Mouse (Mus musculus): ENCODE data around the gene Actr5. TPM values are rescaled to one million over a fixed set of nuclear protein-coding genes. Genes with fewer than 3 reads are reported as not detected.

Gene Actr5
- polyA plus RNA-seq, 2 experiments, result 3.6 to 4.9 TPM

DNA sequence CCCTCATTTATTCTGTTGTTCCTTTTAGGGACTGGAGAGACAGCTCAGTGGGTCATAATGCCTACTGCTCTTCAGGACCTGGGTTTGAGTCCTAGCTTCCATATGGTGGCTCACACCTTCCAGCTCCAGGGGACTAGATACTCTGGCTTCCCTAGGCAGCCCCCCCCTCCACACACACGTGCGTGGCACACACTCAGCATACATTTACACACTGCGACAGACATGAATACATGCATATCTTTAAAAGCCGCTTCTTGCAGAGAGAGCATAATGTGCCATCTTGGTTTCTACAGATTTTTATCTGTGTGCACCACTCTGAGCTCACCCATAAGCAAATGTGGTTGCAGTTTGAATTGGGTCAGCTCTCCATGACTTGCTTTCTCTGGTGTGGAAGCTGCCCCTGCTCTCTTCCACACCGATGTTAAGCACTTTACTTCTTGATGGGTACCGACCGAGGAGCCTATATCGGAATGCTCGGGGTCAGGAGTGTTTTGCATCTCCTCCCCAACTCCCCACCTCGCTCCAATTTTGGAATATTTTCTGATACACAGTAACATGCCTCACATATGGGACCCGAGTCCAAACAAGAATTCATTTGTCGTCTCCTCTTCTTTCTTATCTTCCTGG lies 51.3 kb downstream of the Actr5 start:
- H3K4me2 ChIP-seq (ENCODE audit: low read depth), result no peak overlapping the region
- no peak overlapping the region for H3K4me3 ChIP-seq (ENCODE audit: insufficient read depth in 1 of 2, low read depth in 2 of 2, low read length in 2 of 2)
- no peaks in the 10 kb centered on the region for H3K27me3 ChIP-seq (ENCODE audit: control insufficient read depth, insufficient read depth, low read length)
- H3K27ac ChIP-seq, result no peak overlapping the region
- no peak for DNase-seq (ENCODE audit: low read depth in 3 of 3, low spot score in 3 of 3)
- 72% methylated on average over 12 of the region's 12 CpGs for WGBS (ENCODE audit: insufficient replicate concordance)
- H3K9ac ChIP-seq (replicated peaks), result no peak overlapping the region
- no peaks in the 10 kb centered on the region for H3K36me3 ChIP-seq (replicated peaks; ENCODE audit: control insufficient read depth, insufficient read depth, low read depth)
- no peak for ATAC-seq (ENCODE audit: insufficient read depth)
- no peaks in the 10 kb centered on the region for H3K4me1 ChIP-seq (replicated peaks; ENCODE audit: control insufficient read depth in 2 of 2, insufficient read depth in 2 of 2, low read length in 1 of 2)
- TF ChIP-seq EP300 (IDR thresholded peaks at IDR 0.05; ENCODE audit: low read depth) (no peak), CTCF (IDR thresholded peaks at IDR 0.05; ENCODE audit: low read depth) (no peak)
- no peaks in the 10 kb centered on the region for H3K9me3 ChIP-seq (ENCODE audit: control insufficient read depth, low read length)

DNA sequence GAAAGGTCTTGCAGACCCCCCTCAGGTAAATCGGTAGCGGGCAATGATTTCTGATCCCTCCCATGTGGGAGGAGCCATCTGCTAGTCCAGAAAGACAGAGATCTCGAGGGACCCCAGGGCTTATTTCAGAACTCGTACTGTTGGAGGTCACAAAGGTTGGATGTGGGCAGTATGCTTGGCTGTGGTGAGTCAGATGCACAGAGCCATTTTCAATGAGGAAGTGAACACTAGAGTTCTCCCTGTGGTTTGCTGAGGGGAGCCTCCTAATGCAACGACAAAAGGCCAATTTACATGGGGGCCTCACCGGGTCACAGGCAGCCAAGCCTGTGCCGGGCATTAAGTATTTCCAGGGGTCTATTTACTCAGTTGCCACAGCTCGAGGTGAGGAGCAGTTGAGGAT lies 53.3 kb downstream of the Actr5 start:
- Histone ChIP-seq H3K27ac (no peak overlapping the region), H3K9me3 (ENCODE audit: control insufficient read depth, low read length) (no peaks in the 10 kb centered on the region), H3K9ac (replicated peaks) (no peak overlapping the region), H3K27me3 (ENCODE audit: control insufficient read depth, insufficient read depth, low read length) (no peaks in the 10 kb centered on the region), H3K4me3 (ENCODE audit: insufficient read depth in 1 of 2, low read depth in 2 of 2, low read length in 2 of 2) (no peak overlapping the region), H3K4me2 (ENCODE audit: low read depth) (no peak overlapping the region), H3K4me1 (replicated peaks; ENCODE audit: control insufficient read depth in 2 of 2, insufficient read depth in 2 of 2, low read length in 1 of 2) (no peaks in the 10 kb centered on the region), H3K36me3 (replicated peaks; ENCODE audit: control insufficient read depth, insufficient read depth, low read depth) (no peaks in the 10 kb centered on the region)
- WGBS (ENCODE audit: insufficient replicate concordance), result 22% methylated on average over 8 of the region's 8 CpGs
- no peak for ATAC-seq (ENCODE audit: insufficient read depth)
- DNase-seq (ENCODE audit: low read depth in 3 of 3, low spot score in 3 of 3), result no peak
- TF ChIP-seq EP300 (IDR thresholded peaks at IDR 0.05; ENCODE audit: low read depth) (no peak), CTCF (IDR thresholded peaks at IDR 0.05; ENCODE audit: low read depth) (no peak)

DNA sequence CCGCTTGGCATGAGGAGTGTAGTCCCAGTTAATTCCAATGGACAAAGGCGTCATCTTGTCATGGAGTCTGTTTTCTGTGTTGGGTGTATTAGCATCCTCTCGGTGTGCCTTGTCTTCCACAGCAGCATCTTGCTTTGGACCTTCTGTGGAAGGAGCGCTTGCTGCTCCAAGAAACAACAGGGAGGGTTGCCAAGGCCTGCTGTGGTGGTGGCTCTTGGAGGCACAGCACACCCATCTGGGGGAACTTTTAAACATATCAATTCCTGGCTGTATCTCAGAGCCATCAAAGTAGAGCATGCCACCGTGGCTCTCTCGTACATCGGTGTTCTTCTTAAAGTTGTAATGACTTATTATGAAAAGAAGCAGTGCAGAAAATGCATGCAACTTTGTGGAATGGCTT lies 54.4 kb downstream of the Actr5 start:
- no peak overlapping the region for H3K27ac ChIP-seq
- 71% methylated on average over 7 of the region's 7 CpGs for WGBS (ENCODE audit: insufficient replicate concordance)
- TF ChIP-seq CTCF (IDR thresholded peaks at IDR 0.05; ENCODE audit: low read depth) (no peak), EP300 (IDR thresholded peaks at IDR 0.05; ENCODE audit: low read depth) (no peak)
- H3K4me2 ChIP-seq (ENCODE audit: low read depth), result no peak overlapping the region
- H3K4me3 ChIP-seq (ENCODE audit: insufficient read depth in 1 of 2, low read depth in 2 of 2, low read length in 2 of 2), result no peak overlapping the region
- DNase-seq (ENCODE audit: low read depth in 3 of 3, low spot score in 3 of 3) (no peak), ATAC-seq (ENCODE audit: insufficient read depth) (no peak)
- no peaks in the 10 kb centered on the region for H3K27me3 ChIP-seq (ENCODE audit: control insufficient read depth, insufficient read depth, low read length)
- no peak overlapping the region for H3K9ac ChIP-seq (replicated peaks)
- H3K4me1 ChIP-seq (replicated peaks; ENCODE audit: control insufficient read depth in 2 of 2, insufficient read depth in 2 of 2, low read length in 1 of 2), result no peaks in the 10 kb centered on the region
- no peaks in the 10 kb centered on the region for H3K9me3 ChIP-seq (ENCODE audit: control insufficient read depth, low read length)
- no peaks in the 10 kb centered on the region for H3K36me3 ChIP-seq (replicated peaks; ENCODE audit: control insufficient read depth, insufficient read depth, low read depth)

- Histone ChIP-seq H3K36me3 (replicated peaks; ENCODE audit: control insufficient read depth, insufficient read depth, low read depth) (no peaks in the 10 kb centered on the region), H3K4me2 (ENCODE audit: low read depth) (no peak overlapping the region), H3K4me3 (ENCODE audit: insufficient read depth in 1 of 2, low read depth in 2 of 2, low read length in 2 of 2) (no peak overlapping the region), H3K27ac (no peak overlapping the region), H3K9me3 (ENCODE audit: control insufficient read depth, low read length) (no peaks in the 10 kb centered on the region), H3K27me3 (ENCODE audit: control insufficient read depth, insufficient read depth, low read length) (no peaks in the 10 kb centered on the region), H3K9ac (replicated peaks) (no peak overlapping the region), H3K4me1 (replicated peaks; ENCODE audit: control insufficient read depth in 2 of 2, insufficient read depth in 2 of 2, low read length in 1 of 2) (no peaks in the 10 kb centered on the region)
- DNase-seq (ENCODE audit: low read depth in 3 of 3, low spot score in 3 of 3) (no peak), ATAC-seq (ENCODE audit: insufficient read depth) (no peak)
- TF ChIP-seq CTCF (IDR thresholded peaks at IDR 0.05; ENCODE audit: low read depth), result no peak
- TF ChIP-seq EP300 (IDR thresholded peaks at IDR 0.05; ENCODE audit: low read depth), result no peak
- 70% methylated on average over 10 of the region's 10 CpGs for WGBS (ENCODE audit: insufficient replicate concordance)
Observed at GRCm38 (mm10) chr2:158680357-158680889, 55.7 kb downstream of the Actr5 start.

GRCm38 (mm10) chr2:158681714-158682113 lies 57.0 kb downstream of the Actr5 start:
- H3K9me3 ChIP-seq (ENCODE audit: control insufficient read depth, low read length), result no peaks in the 10 kb centered on the region
- DNase-seq (ENCODE audit: low read depth in 3 of 3, low spot score in 3 of 3), result no peak
- H3K4me1 ChIP-seq (replicated peaks; ENCODE audit: control insufficient read depth in 2 of 2, insufficient read depth in 2 of 2, low read length in 1 of 2), result no peaks in the 10 kb centered on the region
- H3K27me3 ChIP-seq (ENCODE audit: control insufficient read depth, insufficient read depth, low read length), result no peaks in the 10 kb centered on the region
- no peaks in the 10 kb centered on the region for H3K36me3 ChIP-seq (replicated peaks; ENCODE audit: control insufficient read depth, insufficient read depth, low read depth)
- no peak for ATAC-seq (ENCODE audit: insufficient read depth)
- WGBS (ENCODE audit: insufficient replicate concordance), result 69% methylated on average over 6 of the region's 6 CpGs
- H3K4me2 ChIP-seq (ENCODE audit: low read depth), result no peak overlapping the region
- TF ChIP-seq EP300 (IDR thresholded peaks at IDR 0.05; ENCODE audit: low read depth), result no peak
- no peak overlapping the region for H3K9ac ChIP-seq (replicated peaks)
- H3K27ac ChIP-seq, result no peak overlapping the region
- H3K4me3 ChIP-seq (ENCODE audit: insufficient read depth in 1 of 2, low read depth in 2 of 2, low read length in 2 of 2), result no peak overlapping the region

All from liver, embryonic 14.5 days (tissue).